ENCODE assay signal across 10 mouse cellular contexts in genomic region chr3:88503881-88504746, GRCm38 (mm10). TPM values are rescaled to one million over a fixed set of nuclear protein-coding genes. Genes with fewer than 3 reads are reported as not detected.
DNase-seq lines count a peak whose midpoint lies in the region; ATAC-seq lines count a peak whose summit lies in the region.
"Had no signal": no experiment of that assay in that cellular context is flagged by ENCODE, and none has a peak within 500 bp of the region (broad histone marks: within the 10 kb centered on the region; RNA-seq: fewer than 3 reads in every experiment).

No protein-coding gene starts in this region.

- H3K27ac ChIP-seq in heart, embryonic 13.5 days (replicated peaks): peak overlapping the region; percentile 92
- no peak overlapping the region for H3K27ac ChIP-seq in neural tube, embryonic 13.5 days (replicated peaks)
- peak overlapping the region; percentile 42; the same call in 1 of the 2 replicates for H3K27ac ChIP-seq in limb, embryonic 10.5 days

- H3K27me3 ChIP-seq in heart, embryonic 13.5 days (replicated peaks): no peaks in the 10 kb centered on the region
- H3K27me3 ChIP-seq in neural tube, embryonic 13.5 days: peaks cover 28% of the 10 kb centered on the region
- peaks cover 48% of the 10 kb centered on the region for H3K27me3 ChIP-seq in limb, embryonic 10.5 days (ENCODE audit: low read depth, poor library complexity, severe bottlenecking)

- ATAC-seq in heart, embryonic 13.5 days (ENCODE audit: extremely low read depth, insufficient number of reproducible peaks, low FRiP score, low TSS enrichment): no peak
- ATAC-seq in neural tube, embryonic 13.5 days (ENCODE audit: low read depth): no peak

- H3K4me2 ChIP-seq in heart, embryonic 13.5 days: peak overlapping the region; percentile 98; the same call in 1 of the 2 replicates
- H3K4me2 ChIP-seq in neural tube, embryonic 13.5 days: peak overlapping the region; percentile 98

- peaks cover 9% of the 10 kb centered on the region for H3K36me3 ChIP-seq in heart, embryonic 13.5 days
- no peaks in the 10 kb centered on the region for H3K36me3 ChIP-seq in neural tube, embryonic 13.5 days
- H3K36me3 ChIP-seq in limb, embryonic 10.5 days: 0 out of 2 replicates have a peak, but pooled peaks cover 2% of the 10 kb centered on the region
- H3K36me3 ChIP-seq: forebrain, embryonic 12.5 days had no signal

- H3K4me3 ChIP-seq in heart, embryonic 13.5 days: peak overlapping the region; percentile 94; the same call in 1 of the 2 replicates
- H3K4me3 ChIP-seq in neural tube, embryonic 13.5 days: no peak overlapping the region
- H3K4me3 ChIP-seq in limb, embryonic 10.5 days: no peak overlapping the region

- no peaks in the 10 kb centered on the region for H3K9me3 ChIP-seq in heart, embryonic 13.5 days
- H3K9me3 ChIP-seq in neural tube, embryonic 13.5 days: no peaks in the 10 kb centered on the region
- H3K9me3 ChIP-seq in limb, embryonic 10.5 days (replicated peaks): no peaks in the 10 kb centered on the region
- H3K9me3 ChIP-seq: forebrain, embryonic 12.5 days had no signal

- H3K9ac ChIP-seq in heart, embryonic 13.5 days: peak overlapping the region; percentile 33; the same call in 1 of the 2 replicates
- no peak overlapping the region for H3K9ac ChIP-seq in neural tube, embryonic 13.5 days

- peaks cover 50% of the 10 kb centered on the region for H3K4me1 ChIP-seq in heart, embryonic 13.5 days
- H3K4me1 ChIP-seq in neural tube, embryonic 13.5 days (replicated peaks): peaks cover 32% of the 10 kb centered on the region
- H3K4me1 ChIP-seq in limb, embryonic 10.5 days: peaks cover 47% of the 10 kb centered on the region

- no peak for DNase-seq in heart, postnatal 4 days
- DNase-seq in neural tube, embryonic 10.5 days (ENCODE audit: extremely low spot score, low spot score): no peak
- DNase-seq in limb, embryonic 10.5 days (ENCODE audit: low spot score): no peak
- no peak for DNase-seq in thymus, postnatal 36 days
- no peak for DNase-seq in testis, postnatal 10 days (ENCODE audit: low spot score)
- DNase-seq in layer of hippocampus, postnatal 14 days (ENCODE audit: low spot score in 2 of 2): no peak

- 49% methylated on average over 8 of the region's 8 CpGs for WGBS in heart, embryonic 13.5 days
- 49% methylated on average over 8 of the region's 8 CpGs for WGBS in neural tube, embryonic 13.5 days
- 53% methylated on average over 8 of the region's 8 CpGs for WGBS in limb, embryonic 10.5 days

RNA-seq across cellular contexts. Expression of gene Lmna, which starts 5.6 kb away (rescaled TPM):
- 86.7 and 97.1 TPM in 2 replicates for polyA plus RNA-seq in heart, embryonic 13.5 days (2015; fragmentation: Nextera tagmentation; extraction: Ambion mirVana)
- 100 to 1,000 TPM; 178 to 181 TPM for total RNA-seq in heart, postnatal 4 days (2021)
- 41.9 and 45.3 TPM in 2 replicates for polyA plus RNA-seq in neural tube, embryonic 13.5 days (2015; fragmentation: Nextera tagmentation; extraction: Ambion mirVana)
- polyA plus RNA-seq in limb, embryonic 10.5 days (2016; fragmentation: Nextera tagmentation; extraction: Ambion mirVana): 9.2 and 14.5 TPM in 2 replicates
- 10 to 100 TPM; 42.0 to 49.3 TPM for total RNA-seq in layer of hippocampus, postnatal 14 days (2021)

RNA-seq across cellular contexts. Expression of gene Mex3a, which starts 28.1 kb away (rescaled TPM):
- polyA plus RNA-seq in heart, embryonic 13.5 days (2015; fragmentation: Nextera tagmentation; extraction: Ambion mirVana): 9.9 and 10.1 TPM in 2 replicates
- total RNA-seq in heart, postnatal 4 days (2021): 10 to 100 TPM; 11.7 TPM
- 32.5 and 33.7 TPM in 2 replicates for polyA plus RNA-seq in neural tube, embryonic 13.5 days (2015; fragmentation: Nextera tagmentation; extraction: Ambion mirVana)
- 28.9 and 34.8 TPM in 2 replicates for polyA plus RNA-seq in limb, embryonic 10.5 days (2016; fragmentation: Nextera tagmentation; extraction: Ambion mirVana)
- total RNA-seq in layer of hippocampus, postnatal 14 days (2021): 10 to 100 TPM in 1 of 2 experiments, 1 to 10 TPM in 1; 9.0 to 10.7 TPM

RNA-seq across cellular contexts. Expression of gene Sema4a, which starts 43.1 kb away (rescaled TPM):
- 1.3 and 1.7 TPM in 2 replicates for polyA plus RNA-seq in heart, embryonic 13.5 days (2015; fragmentation: Nextera tagmentation; extraction: Ambion mirVana)
- 1 to 10 TPM; 1.5 to 1.7 TPM for total RNA-seq in heart, postnatal 4 days (2021)
- 19.7 and 21.8 TPM in 2 replicates for polyA plus RNA-seq in neural tube, embryonic 13.5 days (2015; fragmentation: Nextera tagmentation; extraction: Ambion mirVana)
- 4.7 and 6.7 TPM in 2 replicates for polyA plus RNA-seq in limb, embryonic 10.5 days (2016; fragmentation: Nextera tagmentation; extraction: Ambion mirVana)
- total RNA-seq in layer of hippocampus, postnatal 14 days (2021): 10 to 100 TPM; 33.1 to 38.1 TPM

RNA-seq across cellular contexts. Expression of gene Rab25, which starts 44.0 kb away (rescaled TPM):
- polyA plus RNA-seq in heart, embryonic 13.5 days (2015; fragmentation: Nextera tagmentation; extraction: Ambion mirVana): 1.1 and 1.5 TPM in 2 replicates
- not detected for total RNA-seq in heart, postnatal 4 days (2021)
- not detected in 2 replicates for polyA plus RNA-seq in neural tube, embryonic 13.5 days (2015; fragmentation: Nextera tagmentation; extraction: Ambion mirVana)
- 1.7 and 3.7 TPM in 2 replicates for polyA plus RNA-seq in limb, embryonic 10.5 days (2016; fragmentation: Nextera tagmentation; extraction: Ambion mirVana)
- total RNA-seq in layer of hippocampus, postnatal 14 days (2021): not detected
- polyA plus RNA-seq: midbrain, embryonic 14.5 days had no signal

RNA-seq across cellular contexts. Expression of gene Lamtor2, which starts 48.8 kb away (rescaled TPM):
- polyA plus RNA-seq in heart, embryonic 13.5 days (2015; fragmentation: Nextera tagmentation; extraction: Ambion mirVana): 131 and 150 TPM in 2 replicates
- total RNA-seq in heart, postnatal 4 days (2021): 10 to 100 TPM; 81.9 to 89.1 TPM
- polyA plus RNA-seq in neural tube, embryonic 13.5 days (2015; fragmentation: Nextera tagmentation; extraction: Ambion mirVana): 161 and 170 TPM in 2 replicates
- polyA plus RNA-seq in limb, embryonic 10.5 days (2016; fragmentation: Nextera tagmentation; extraction: Ambion mirVana): 151 and 159 TPM in 2 replicates
- 100 to 1,000 TPM in 1 of 2 experiments, 10 to 100 TPM in 1; 96.1 to 113 TPM for total RNA-seq in layer of hippocampus, postnatal 14 days (2021)
